Mouse (Mus musculus) embryonic fibroblast, embryonic 13.5 days (primary cell): Measurements from ENCODE around the gene Rasl11b. TPM values are rescaled to one million over a fixed set of nuclear protein-coding genes. Genes with fewer than 3 reads are reported as not detected.

Source experiments
- H3K27ac ChIP-seq: 2 replicates; pipeline ENCODE4 v1.5.1; 2012; ENCODE audit warnings: low read length, control low read depth, inconsistent platforms; ENCODE audit not compliant: insufficient read depth
- H3K4me1 ChIP-seq: 2 replicates; pipeline ENCODE4 v1.6.1; 2011; ENCODE audit warnings: low read length; ENCODE audit not compliant: control insufficient read depth, insufficient read depth
- H3K4me3 ChIP-seq: 2 replicates; pipeline ENCODE4 v1.5.1; 2011; ENCODE audit warnings: mild to moderate bottlenecking, control low read depth, low read length; ENCODE audit not compliant: insufficient read depth
- CTCF ChIP-seq: IDR thresholded peaks from 2 replicates; pipeline ENCODE4 v1.5.1; 2011; ENCODE audit warnings: mild to moderate bottlenecking, control low read depth, low read length, moderate library complexity, borderline replicate concordance; ENCODE audit not compliant: insufficient read depth
- POLR2A ChIP-seq: IDR thresholded peaks from 2 replicates; pipeline ENCODE4 v1.6.1; 2011; ENCODE audit warnings: low read depth, mild to moderate bottlenecking, control low read depth, low read length, moderate library complexity
- polyA plus RNA-seq: library from polyadenylated mRNA; stranded (reverse); fragments of >200 nt; gene quantifications from 2 replicates; pipeline ENCODE4 v1.2.4, GENCODE M21; 2011; ENCODE audit warnings: low read depth; ENCODE audit not compliant: missing spikeins, insufficient read length

Gene Rasl11b
- polyA plus RNA-seq, 1 experiment = 22.0 TPM

- no peak overlapping the region for H3K27ac ChIP-seq
Measured at GRCm38 (mm10) chr5:74184607-74185006, 10.5 kb upstream of the Rasl11b start.

GRCm38 (mm10) chr5:74188076-74188475, 7.0 kb upstream of the Rasl11b start:
- TF ChIP-seq POLR2A = no peak
- TF ChIP-seq CTCF = no peak
- Histone ChIP-seq H3K4me1 (no peaks in the 10 kb centered on the region; the same call in 1 of the 2 replicates), H3K4me3 (no peak overlapping the region), H3K27ac (no peak overlapping the region)

More at GRCm38 (mm10) chr5:74184607-74185006, 10.5 kb upstream of the Rasl11b start:
- H3K4me1 ChIP-seq = no peaks in the 10 kb centered on the region
- H3K4me3 ChIP-seq = no peak overlapping the region
- TF ChIP-seq CTCF = no peak
- TF ChIP-seq POLR2A = no peak

- Histone ChIP-seq H3K27ac (no peak overlapping the region), H3K4me1 (no peaks in the 10 kb centered on the region; the same call in none of the 2 replicates), H3K4me3 (no peak overlapping the region)
- TF ChIP-seq CTCF (no peak), POLR2A (no peak)
Measured at GRCm38 (mm10) chr5:74188886-74189285, 6.2 kb upstream of the Rasl11b start.

GRCm38 (mm10) chr5:74189484-74190160, 5.5 kb upstream of the Rasl11b start:
- no peak overlapping the region for H3K4me3 ChIP-seq
- no peak for TF ChIP-seq POLR2A
- TF ChIP-seq CTCF = no peak
- H3K4me1 ChIP-seq = no peaks in the 10 kb centered on the region; the same call in none of the 2 replicates
- H3K27ac ChIP-seq = peak overlapping the region; percentile 1; the same call in 1 of the 2 replicates

- TF ChIP-seq POLR2A (no peak), CTCF (no peak)
- H3K4me3 ChIP-seq = no peak overlapping the region
- peak overlapping the region; percentile 1; the same call in 1 of the 2 replicates for H3K27ac ChIP-seq
- H3K4me1 ChIP-seq = no peaks in the 10 kb centered on the region; the same call in none of the 2 replicates
Measured at GRCm38 (mm10) chr5:74190161-74190491, 5.0 kb upstream of the Rasl11b start.

- Histone ChIP-seq H3K4me1 (no peaks in the 10 kb centered on the region; the same call in none of the 2 replicates), H3K4me3 (no peak overlapping the region), H3K27ac (no peak overlapping the region)
- TF ChIP-seq POLR2A (no peak), CTCF (no peak)
Measured at GRCm38 (mm10) chr5:74190911-74191310, 4.2 kb upstream of the Rasl11b start.

GRCm38 (mm10) chr5:74193008-74193407, 2.1 kb upstream of the Rasl11b start:
- no peak overlapping the region for H3K27ac ChIP-seq
- H3K4me1 ChIP-seq = no peaks in the 10 kb centered on the region; the same call in none of the 2 replicates

GRCm38 (mm10) chr5:74193626-74194025, 1.5 kb upstream of the Rasl11b start:
- H3K4me3 ChIP-seq = no peak overlapping the region
- no peak for TF ChIP-seq POLR2A
- TF ChIP-seq CTCF = no peak
- no peaks in the 10 kb centered on the region; the same call in none of the 2 replicates for H3K4me1 ChIP-seq
- no peak overlapping the region for H3K27ac ChIP-seq

More at GRCm38 (mm10) chr5:74193008-74193407, 2.1 kb upstream of the Rasl11b start:
- no peak overlapping the region for H3K4me3 ChIP-seq
- no peak for TF ChIP-seq POLR2A

GRCm38 (mm10) chr5:74194027-74194840, 852 bp upstream of the Rasl11b start:
- H3K27ac ChIP-seq = no peak overlapping the region
- TF ChIP-seq POLR2A = no peak
- no peak for TF ChIP-seq CTCF
- no peaks in the 10 kb centered on the region; the same call in none of the 2 replicates for H3K4me1 ChIP-seq
- peak overlapping the region; percentile 28 for H3K4me3 ChIP-seq

GRCm38 (mm10) chr5:74195614-74196306, 674 bp downstream of the Rasl11b start:
- Histone ChIP-seq H3K4me3 (peak overlapping the region; percentile 98), H3K4me1 (peaks cover 3% of the 10 kb centered on the region), H3K27ac (peak overlapping the region; percentile 37)
- TF ChIP-seq POLR2A (0 out of 2 replicates have a peak, but pooled peaks have one; percentile 23), CTCF (no peak)

GRCm38 (mm10) chr5:74196307-74196618, 1.2 kb downstream of the Rasl11b start:
- TF ChIP-seq CTCF = no peak
- TF ChIP-seq POLR2A = no peak
- Histone ChIP-seq H3K27ac (no peak overlapping the region), H3K4me3 (peak overlapping the region; percentile 98), H3K4me1 (peaks cover 3% of the 10 kb centered on the region)
